Mouse (Mus musculus) activated CD4-positive, CD25-positive, alpha-beta regulatory T cell (primary cell): ENCODE data around the gene Rho. TPM values are rescaled to one million over a fixed set of nuclear protein-coding genes. Genes with fewer than 3 reads are reported as not detected.

Source experiments
- polyA plus RNA-seq, 2 experiments: library from polyadenylated mRNA; unstranded; fragments of 100-300 nt; shearing (Covaris generic); gene quantifications; one replicate each; pipeline ENCODE4 v1.2.1; 2017

Rho gene
- under 1 TPM in 1 of 2 experiments, not detected in 1; 0.24 TPM for polyA plus RNA-seq

GRCm38 (mm10) chr6:115931639-115932038, at the start of gene Rho:
Gene Rho (plus strand): TSS chr6:115931748.

GRCm38 (mm10) chr6:115944638-115945037, 13.1 kb downstream of the Rho start, which contains the start of gene H1foo:
Gene H1foo (plus strand): TSS chr6:115944938.

Other genes starting within 250 kb of the Rho start
- gene Tmem40, start 169.3 kb upstream of the Rho start, polyA plus RNA-seq, result not detected
- 1 to 10 TPM; 5.5 to 5.9 TPM for gene Cand2, start 157.2 kb upstream of the Rho start, polyA plus RNA-seq
- 1,000 to 10,000 TPM; 2,529 to 4,590 TPM for gene Rpl32, start 123.0 kb upstream of the Rho start, polyA plus RNA-seq
- gene Efcab12, start 93.3 kb upstream of the Rho start, polyA plus RNA-seq, result 1 to 10 TPM in 1 of 2 experiments, under 1 TPM in 1; 0.09 to 1.3 TPM
- 10 to 100 TPM in 1 of 2 experiments, 1 to 10 TPM in 1; 7.4 to 10.8 TPM for gene Mbd4, start 78.4 kb upstream of the Rho start, polyA plus RNA-seq
- gene Ift122, start 78.3 kb upstream of the Rho start, polyA plus RNA-seq, result 1 to 10 TPM; 2.0 to 2.2 TPM
- under 1 TPM; 0.45 to 0.91 TPM for gene H1foo, start 13.2 kb downstream of the Rho start, polyA plus RNA-seq
- 10 to 100 TPM in 1 of 2 experiments, 1 to 10 TPM in 1; 2.9 to 10.3 TPM for gene Plxnd1, start 63.3 kb downstream of the Rho start, polyA plus RNA-seq